Mouse (Mus musculus) hindbrain, postnatal 0 days (tissue): ENCODE data around the gene Sult2b1. TPM values are rescaled to one million over a fixed set of nuclear protein-coding genes. Genes with fewer than 3 reads are reported as not detected.

Experiments
- ATAC-seq: fragments of 200-750 bp; cut with Nextera tagmentation; 2 replicates; pipeline ENCODE4 v1.8.0; 2017; ENCODE audit warnings: mild to moderate bottlenecking, moderate TSS enrichment, moderate library complexity
- DNase-seq: peaks from one replicate; pipeline ENCODE4 v3.0.0-alpha.2; 2015; ENCODE audit warnings: low spot score
- H3K27ac ChIP-seq: fragments of 300-500 bp; sonication (generic); 2 replicates; pipeline ENCODE4 v1.5.1; 2014; ENCODE audit warnings: mild to moderate bottlenecking
- H3K27me3 ChIP-seq: fragments of 300-500 bp; sonication (generic); 2 replicates; pipeline ENCODE4 v1.6.1; 2014; ENCODE audit warnings: low read length, mixed read lengths; ENCODE audit not compliant: insufficient read depth
- H3K36me3 ChIP-seq: fragments of 300-500 bp; sonication (generic); 2 replicates; pipeline ENCODE4 v1.6.1; 2014; ENCODE audit warnings: low read length, mixed read lengths; ENCODE audit not compliant: insufficient read depth
- H3K4me1 ChIP-seq: fragments of 300-500 bp; sonication (generic); 2 replicates; pipeline ENCODE4 v1.6.1; 2014; ENCODE audit warnings: antibody characterized with exemption, low read length, mixed read lengths; ENCODE audit not compliant: insufficient read depth
- H3K4me2 ChIP-seq: fragments of 300-500 bp; sonication (generic); 2 replicates; pipeline ENCODE4 v1.6.1; 2014; ENCODE audit warnings: low read depth, mild to moderate bottlenecking, low read length, moderate library complexity, mixed read lengths
- H3K4me3 ChIP-seq: fragments of 300-500 bp; sonication (generic); 2 replicates; pipeline ENCODE4 v1.5.1; 2014; ENCODE audit warnings: low read length
- H3K9ac ChIP-seq: fragments of 300-500 bp; sonication (generic); replicated peaks from 2 replicates; pipeline ENCODE4 v1.6.1; 2014; ENCODE audit warnings: mild to moderate bottlenecking, low read length, moderate library complexity, mixed read lengths
- H3K9me3 ChIP-seq: fragments of 300-500 bp; sonication (generic); 2 replicates; pipeline ENCODE4 v1.6.1; 2016; ENCODE audit warnings: low read length, mixed read lengths
- CTCF ChIP-seq: IDR thresholded peaks from 2 replicates; pipeline ENCODE4 v1.5.1; 2016; ENCODE audit warnings: antibody characterized with exemption, control low read depth, low read depth
- WGBS: fragments of 180-500 bp; shearing (Covaris S2); extraction: QIAGEN DNeasy Blood & Tissue Kit; methylation state at CpG from one replicate; pipeline ENCODE4 v1.1.7; 2014; 5-methylcytosine and 5-hydroxymethylcytosine counted together
- polyA plus RNA-seq: library from polyadenylated mRNA; unstranded; fragments of >200 nt; fragmentation: Nextera tagmentation; extraction: Ambion mirVana; gene quantifications from 2 replicates; pipeline ENCODE4 v1.2.1, GENCODE M21; 2015
- total RNA-seq: library from RNA; depleted of rRNA; stranded (reverse); fragments of >200 nt; gene quantifications from 2 replicates; pipeline ENCODE4 v1.2.3, GENCODE M21; 2014

The Sult2b1 gene
- total and polyA plus RNA-seq, 2 experiments from 2014 or later: 4.7 to 5.7 TPM

DNA sequence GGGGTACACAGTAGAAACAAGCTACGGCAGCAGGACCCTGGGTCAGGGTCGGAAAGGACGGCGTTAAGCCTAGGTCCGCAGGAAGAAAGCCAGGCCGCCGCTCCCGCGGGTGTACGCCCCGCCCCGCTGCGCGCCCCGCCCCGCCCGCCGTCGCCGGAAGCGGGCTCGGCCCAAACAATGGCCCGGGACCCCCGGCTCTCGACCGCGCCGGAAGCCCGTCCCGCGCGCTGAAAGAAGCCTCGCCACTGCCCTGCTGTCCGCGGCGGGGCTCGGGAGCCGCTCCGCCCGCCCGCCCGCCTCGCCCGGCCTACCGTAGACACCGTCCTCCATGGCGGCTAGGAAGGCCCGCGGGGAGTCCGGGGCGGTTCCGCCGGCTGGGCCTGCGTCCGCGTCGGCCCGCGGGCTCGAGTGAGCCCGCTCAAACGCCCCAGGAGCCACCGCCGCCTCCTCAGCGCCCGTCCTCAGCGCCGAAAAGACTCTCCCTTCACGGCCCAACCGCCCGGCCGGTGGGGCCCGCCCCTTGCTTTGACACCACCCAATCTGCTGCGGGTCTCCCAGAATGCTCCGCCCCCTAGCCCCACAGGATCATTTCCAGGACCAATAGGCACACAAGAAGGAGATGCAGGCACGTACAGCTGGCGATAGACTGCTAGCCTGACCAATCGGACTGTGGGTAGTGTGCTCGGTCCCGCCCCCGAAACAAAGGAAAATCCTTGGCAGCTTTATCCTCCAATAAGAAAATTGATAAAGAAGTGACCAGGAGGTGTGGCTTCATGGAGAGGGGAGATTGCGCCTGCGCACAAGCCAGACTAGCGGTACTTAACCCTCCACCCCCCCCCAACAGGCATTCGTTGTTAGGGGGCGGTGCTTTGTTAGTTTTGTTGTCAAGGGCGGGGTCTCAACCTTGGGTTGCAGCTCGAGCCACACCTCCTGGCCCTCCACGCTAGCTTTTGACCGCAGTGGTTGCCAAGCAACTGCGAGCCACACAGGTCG lies 29.6 kb upstream of the Sult2b1 start, which contains the start of gene Cyth2:
Gene Cyth2 (minus strand): TSS at position 795 of the 993 bp plus-strand sequence.
- H3K4me2 ChIP-seq: peak within 1 kb of the TSS; percentile 93
- ATAC-seq: peak; percentile 98
- H3K36me3 ChIP-seq: peaks cover 35% of the 10 kb centered on the region
- H3K9ac ChIP-seq: peak within 1 kb of the TSS; percentile 96
- H3K27me3 ChIP-seq: no peaks in the 10 kb centered on the region
- WGBS: 3% methylated on average over 75 of the region's 92 CpGs
- H3K4me3 ChIP-seq: peak within 1 kb of the TSS; percentile 72
- no peaks in the 10 kb centered on the region for H3K9me3 ChIP-seq
- peak; percentile 100 for DNase-seq
- peaks cover 24% of the 10 kb centered on the region for H3K4me1 ChIP-seq
- peak within 1 kb of the TSS; percentile 99 for H3K27ac ChIP-seq
- no peak for TF ChIP-seq CTCF

DNA sequence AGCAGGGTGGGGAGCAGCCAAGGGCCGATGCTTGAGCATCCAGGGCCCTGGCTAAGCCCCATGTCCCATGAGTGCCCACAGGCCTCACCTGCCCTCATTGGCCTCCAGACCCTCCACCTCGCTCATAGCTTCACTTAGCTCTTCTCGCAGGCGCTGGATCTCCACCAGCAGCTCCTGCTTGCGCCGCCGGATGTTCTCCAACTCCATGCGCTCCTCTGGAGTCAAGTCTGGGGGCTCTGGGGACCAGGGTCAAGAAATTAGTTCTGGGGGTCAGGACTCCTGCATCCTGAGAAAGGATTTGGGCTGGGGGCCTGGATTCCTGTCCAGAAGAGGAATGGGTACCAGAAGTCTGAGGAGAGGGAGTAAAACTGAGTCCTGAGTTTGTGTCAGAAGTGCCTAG lies 28.5 kb upstream of the Sult2b1 start:
- no peak for TF ChIP-seq CTCF
- Histone ChIP-seq H3K36me3 (peaks cover 47% of the 10 kb centered on the region), H3K27ac (no peak overlapping the region), H3K9ac (peak overlapping the region; percentile 96; the same call in 1 of the 2 replicates), H3K4me2 (peak overlapping the region; percentile 93), H3K4me1 (peaks cover 24% of the 10 kb centered on the region), H3K4me3 (peak overlapping the region; percentile 72), H3K9me3 (no peaks in the 10 kb centered on the region), H3K27me3 (no peaks in the 10 kb centered on the region)
- WGBS: 86% methylated on average over 8 of the region's 8 CpGs
- DNase-seq: no peak
- no peak for ATAC-seq

DNA sequence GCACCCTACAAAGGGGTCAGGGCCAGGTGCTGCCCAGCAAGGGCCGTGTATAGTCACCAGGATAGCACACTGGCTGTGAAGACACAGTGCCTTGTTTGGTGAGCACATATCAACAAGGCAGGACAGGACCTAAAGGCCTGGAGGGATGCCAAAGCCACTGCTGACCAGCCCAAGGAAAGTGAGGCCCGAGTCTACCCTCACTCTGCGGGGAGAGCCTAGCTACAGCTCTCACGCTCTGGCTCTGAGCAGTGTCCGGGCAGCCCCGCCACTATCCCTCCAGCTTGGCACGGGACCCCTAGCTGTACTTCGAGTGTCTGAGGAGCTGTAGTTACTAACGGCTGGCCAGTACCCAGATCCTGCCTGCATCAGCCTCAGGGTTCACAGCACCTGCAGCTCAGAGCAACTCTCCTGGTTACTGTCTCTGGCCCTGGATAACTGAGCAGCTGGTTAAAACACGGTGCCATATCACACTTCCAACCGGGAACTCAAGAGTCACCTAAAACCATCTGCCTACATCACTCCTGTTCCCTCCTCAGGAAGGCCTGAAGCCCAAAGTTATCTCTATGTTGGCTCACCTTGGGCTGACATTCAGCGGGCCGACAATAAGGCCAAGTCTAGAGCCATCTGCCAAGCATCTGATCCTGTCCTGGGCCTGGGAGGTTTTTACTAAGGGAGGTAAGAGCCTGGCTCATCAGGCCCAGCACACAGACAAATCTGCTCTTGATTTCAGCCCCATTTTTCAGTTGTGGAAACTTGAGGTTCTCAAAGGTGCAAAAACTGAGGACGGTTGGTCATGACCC lies 25.0 kb upstream of the Sult2b1 start:
- H3K9ac ChIP-seq: no peak overlapping the region
- H3K27me3 ChIP-seq: no peaks in the 10 kb centered on the region
- H3K4me2 ChIP-seq: no peak overlapping the region
- TF ChIP-seq CTCF: no peak
- H3K36me3 ChIP-seq: peaks cover 60% of the 10 kb centered on the region
- DNase-seq: no peak
- 62% methylated on average over 14 of the region's 14 CpGs for WGBS
- H3K27ac ChIP-seq: peak overlapping the region; percentile 26; the same call in 1 of the 2 replicates
- no peaks in the 10 kb centered on the region for H3K9me3 ChIP-seq
- peaks cover 11% of the 10 kb centered on the region; the same call in 1 of the 2 replicates for H3K4me1 ChIP-seq
- no peak overlapping the region for H3K4me3 ChIP-seq
- no peak for ATAC-seq

DNA sequence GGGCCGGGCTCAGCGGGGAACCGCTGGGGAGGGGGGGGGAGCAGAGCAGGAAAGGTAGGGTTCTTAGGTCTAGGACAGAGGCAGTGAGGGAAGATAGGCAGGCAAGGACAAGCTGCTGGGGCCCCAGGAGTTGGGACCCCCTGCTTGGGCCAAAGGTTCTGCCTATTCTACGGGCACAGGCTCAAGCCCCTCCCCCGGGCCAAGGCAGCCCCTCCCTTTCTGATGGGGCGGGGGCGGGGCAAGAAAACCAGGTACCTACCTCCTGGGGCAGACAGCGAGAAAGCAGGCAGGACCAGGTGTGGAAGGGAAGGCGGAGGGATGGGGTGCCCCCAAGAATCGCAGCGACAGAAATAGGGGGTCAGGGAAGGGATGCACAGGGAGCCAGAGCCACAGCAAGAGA lies 24.0 kb upstream of the Sult2b1 start:
- H3K36me3 ChIP-seq: peaks cover 70% of the 10 kb centered on the region
- TF ChIP-seq CTCF: no peak
- peaks cover 11% of the 10 kb centered on the region; the same call in 1 of the 2 replicates for H3K4me1 ChIP-seq
- H3K27ac ChIP-seq: peak overlapping the region; percentile 26; the same call in 1 of the 2 replicates
- DNase-seq: no peak
- 40% methylated on average over 11 of the region's 11 CpGs for whole genome bisulfite sequencing
- H3K4me3 ChIP-seq: no peak overlapping the region
- H3K27me3 ChIP-seq: no peaks in the 10 kb centered on the region
- ATAC-seq: no peak
- no peaks in the 10 kb centered on the region for H3K9me3 ChIP-seq
- no peak overlapping the region for H3K9ac ChIP-seq
- no peak overlapping the region for H3K4me2 ChIP-seq

DNA sequence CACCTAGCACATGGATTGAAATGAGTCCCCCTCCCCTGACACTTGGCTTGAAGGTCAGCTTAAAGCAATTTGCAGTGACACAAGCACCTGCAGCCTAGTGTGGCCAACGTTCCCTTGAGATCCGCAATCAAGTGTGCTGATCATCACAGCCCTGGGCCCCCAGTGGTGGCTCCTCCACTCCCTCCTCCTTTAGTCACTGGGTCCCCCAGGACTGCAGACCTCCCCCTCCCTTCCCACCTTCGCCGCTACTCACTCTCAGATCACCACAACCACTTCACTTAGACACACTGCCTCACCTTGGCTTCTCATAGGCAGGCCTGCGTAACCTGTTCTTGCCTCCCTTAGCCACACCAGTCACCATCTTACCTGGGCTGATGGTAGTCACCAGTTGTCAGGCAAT lies 21.5 kb upstream of the Sult2b1 start:
- Histone ChIP-seq H3K4me1 (no peaks in the 10 kb centered on the region), H3K9ac (no peak overlapping the region), H3K27ac (no peak overlapping the region; the same call in 1 of the 2 replicates), H3K4me2 (no peak overlapping the region), H3K4me3 (no peak overlapping the region), H3K9me3 (no peaks in the 10 kb centered on the region), H3K36me3 (peaks cover 65% of the 10 kb centered on the region), H3K27me3 (no peaks in the 10 kb centered on the region)
- DNase-seq: peak; percentile 10
- WGBS: 70% methylated on average over 5 of the region's 5 CpGs
- TF ChIP-seq CTCF: no peak
- no peak for ATAC-seq

DNA sequence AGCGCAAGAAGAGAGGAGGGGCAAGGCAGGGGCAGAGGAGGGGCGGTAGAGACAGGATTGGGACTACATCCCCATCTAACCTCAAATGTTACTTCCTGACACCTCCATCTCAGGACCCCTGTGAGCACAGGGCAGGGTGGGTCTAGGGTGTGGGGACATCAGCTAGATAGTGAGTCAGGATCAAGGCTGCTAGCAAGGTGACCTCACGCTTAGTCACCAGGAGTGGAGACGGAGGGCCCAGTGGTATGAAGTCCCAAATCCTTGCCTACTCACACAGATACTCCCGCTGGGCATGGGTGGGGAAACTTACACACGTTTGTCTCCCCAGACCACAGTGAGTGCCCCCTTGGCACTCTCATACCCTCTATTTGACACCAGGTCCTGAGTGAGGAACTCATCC lies 18.1 kb upstream of the Sult2b1 start:
- Histone ChIP-seq H3K4me3 (no peak overlapping the region), H3K4me2 (no peak overlapping the region), H3K9me3 (no peaks in the 10 kb centered on the region), H3K27ac (no peak overlapping the region), H3K27me3 (no peaks in the 10 kb centered on the region), H3K36me3 (peaks cover 31% of the 10 kb centered on the region), H3K4me1 (peaks cover 3% of the 10 kb centered on the region; the same call in 1 of the 2 replicates), H3K9ac (no peak overlapping the region)
- WGBS: 97% methylated on average over 6 of the region's 6 CpGs
- TF ChIP-seq CTCF: no peak
- DNase-seq (no peak), ATAC-seq (no peak)
